Mouse (Mus musculus): Measurements from ENCODE around the gene Acap1. TPM values are rescaled to one million over a fixed set of nuclear protein-coding genes. Genes with fewer than 3 reads are reported as not detected.

The Acap1 gene
- polyA plus RNA-seq, 1 experiment from 2014 or later = 8.7 TPM

- Histone ChIP-seq H3K4me1 (replicated peaks; ENCODE audit: control insufficient read depth, insufficient read depth, low read length) (peaks cover 18% of the 10 kb centered on the region), H3K4me3 (ENCODE audit: low read depth, low read length) (no peak overlapping the region), H3K9ac (ENCODE audit: low read depth, low read length) (no peak overlapping the region), H3K4me2 (no peak overlapping the region), H3K27ac (ENCODE audit: low read depth, low read length) (no peak overlapping the region), H3K27me3 (replicated peaks; ENCODE audit: control insufficient read depth, insufficient read depth, low read length) (no peaks in the 10 kb centered on the region), H3K9me3 (ENCODE audit: control insufficient read depth, low read length) (no peaks in the 10 kb centered on the region), H3K36me3 (ENCODE audit: control insufficient read depth, insufficient read depth, low read length) (peaks cover 68% of the 10 kb centered on the region)
- DNase-seq (ENCODE audit: low spot score) = no peak
- ATAC-seq (replicated peaks; ENCODE audit: low FRiP score) = no peak
- 90% methylated on average over 6 of the region's 6 CpGs for WGBS
These were observed 16.4 kb upstream of the Acap1 start for GRCm38 (mm10) chr11:69911701-69912100.

- Histone ChIP-seq H3K4me2 (no peak overlapping the region), H3K9ac (ENCODE audit: low read depth, low read length) (no peak overlapping the region), H3K9me3 (ENCODE audit: control insufficient read depth, low read length) (no peaks in the 10 kb centered on the region), H3K36me3 (ENCODE audit: control insufficient read depth, insufficient read depth, low read length) (peaks cover 69% of the 10 kb centered on the region), H3K27me3 (replicated peaks; ENCODE audit: control insufficient read depth, insufficient read depth, low read length) (no peaks in the 10 kb centered on the region), H3K4me3 (ENCODE audit: low read depth, low read length) (no peak overlapping the region), H3K27ac (ENCODE audit: low read depth, low read length) (no peak overlapping the region), H3K4me1 (replicated peaks; ENCODE audit: control insufficient read depth, insufficient read depth, low read length) (peaks cover 13% of the 10 kb centered on the region)
- DNase-seq (ENCODE audit: low spot score) (no peak), ATAC-seq (replicated peaks; ENCODE audit: low FRiP score) (no peak)
- 89% methylated on average over 17 of the region's 17 CpGs for WGBS
These were observed 15.6 kb upstream of the Acap1 start for GRCm38 (mm10) chr11:69910781-69911560.

- Histone ChIP-seq H3K4me1 (replicated peaks; ENCODE audit: control insufficient read depth, insufficient read depth, low read length) (peaks cover 5% of the 10 kb centered on the region), H3K9ac (ENCODE audit: low read depth, low read length) (no peak overlapping the region), H3K36me3 (ENCODE audit: control insufficient read depth, insufficient read depth, low read length) (peaks cover 71% of the 10 kb centered on the region), H3K4me3 (ENCODE audit: low read depth, low read length) (no peak overlapping the region), H3K27me3 (replicated peaks; ENCODE audit: control insufficient read depth, insufficient read depth, low read length) (no peaks in the 10 kb centered on the region), H3K9me3 (ENCODE audit: control insufficient read depth, low read length) (no peaks in the 10 kb centered on the region), H3K4me2 (no peak overlapping the region), H3K27ac (ENCODE audit: low read depth, low read length) (no peak overlapping the region)
- WGBS = 94% methylated on average over 8 of the region's 8 CpGs
- ATAC-seq (replicated peaks; ENCODE audit: low FRiP score) (no peak), DNase-seq (ENCODE audit: low spot score) (no peak)
These were observed 14.8 kb upstream of the Acap1 start for GRCm38 (mm10) chr11:69910177-69910576.

- WGBS = 90% methylated on average over 5 of the region's 5 CpGs
- H3K27me3 ChIP-seq (replicated peaks; ENCODE audit: control insufficient read depth, insufficient read depth, low read length) = no peaks in the 10 kb centered on the region
- peaks cover 74% of the 10 kb centered on the region for H3K36me3 ChIP-seq (ENCODE audit: control insufficient read depth, insufficient read depth, low read length)
- no peak overlapping the region for H3K4me2 ChIP-seq
- ATAC-seq (replicated peaks; ENCODE audit: low FRiP score) = no peak
- no peak for DNase-seq (ENCODE audit: low spot score)
- H3K27ac ChIP-seq (ENCODE audit: low read depth, low read length) = no peak overlapping the region
- H3K9ac ChIP-seq (ENCODE audit: low read depth, low read length) = no peak overlapping the region
- H3K4me1 ChIP-seq (replicated peaks; ENCODE audit: control insufficient read depth, insufficient read depth, low read length) = no peaks in the 10 kb centered on the region
- H3K9me3 ChIP-seq (ENCODE audit: control insufficient read depth, low read length) = no peaks in the 10 kb centered on the region
- H3K4me3 ChIP-seq (ENCODE audit: low read depth, low read length) = no peak overlapping the region
These were observed 13.8 kb upstream of the Acap1 start for GRCm38 (mm10) chr11:69909174-69909573.

GRCm38 (mm10) chr11:69908645-69909044 lies 13.3 kb upstream of the Acap1 start:
- Histone ChIP-seq H3K9me3 (ENCODE audit: control insufficient read depth, low read length) (no peaks in the 10 kb centered on the region), H3K4me1 (replicated peaks; ENCODE audit: control insufficient read depth, insufficient read depth, low read length) (no peaks in the 10 kb centered on the region), H3K36me3 (ENCODE audit: control insufficient read depth, insufficient read depth, low read length) (peaks cover 79% of the 10 kb centered on the region), H3K4me3 (ENCODE audit: low read depth, low read length) (peak overlapping the region; percentile 6; the same call in 1 of the 2 replicates), H3K27ac (ENCODE audit: low read depth, low read length) (no peak overlapping the region), H3K9ac (ENCODE audit: low read depth, low read length) (no peak overlapping the region), H3K4me2 (no peak overlapping the region), H3K27me3 (replicated peaks; ENCODE audit: control insufficient read depth, insufficient read depth, low read length) (no peaks in the 10 kb centered on the region)
- WGBS = 95% methylated on average over 11 of the region's 11 CpGs
- no peak for DNase-seq (ENCODE audit: low spot score)
- no peak for ATAC-seq (replicated peaks; ENCODE audit: low FRiP score)

- Histone ChIP-seq H3K4me2 (no peak overlapping the region), H3K9me3 (ENCODE audit: control insufficient read depth, low read length) (no peaks in the 10 kb centered on the region), H3K27me3 (replicated peaks; ENCODE audit: control insufficient read depth, insufficient read depth, low read length) (no peaks in the 10 kb centered on the region), H3K4me1 (replicated peaks; ENCODE audit: control insufficient read depth, insufficient read depth, low read length) (peaks cover 16% of the 10 kb centered on the region), H3K4me3 (ENCODE audit: low read depth, low read length) (0 out of 2 replicates have a peak overlapping the region, but pooled peaks have one; percentile 3), H3K36me3 (ENCODE audit: control insufficient read depth, insufficient read depth, low read length) (peaks cover 57% of the 10 kb centered on the region), H3K9ac (ENCODE audit: low read depth, low read length) (no peak overlapping the region), H3K27ac (ENCODE audit: low read depth, low read length) (no peak overlapping the region)
- ATAC-seq (replicated peaks; ENCODE audit: low FRiP score) (no peak), DNase-seq (ENCODE audit: low spot score) (no peak)
- WGBS = 94% methylated on average over 9 of the region's 9 CpGs
These were observed 9.0 kb upstream of the Acap1 start for GRCm38 (mm10) chr11:69904311-69904710.

- peaks cover 21% of the 10 kb centered on the region for H3K4me1 ChIP-seq (replicated peaks; ENCODE audit: control insufficient read depth, insufficient read depth, low read length)
- H3K27me3 ChIP-seq (replicated peaks; ENCODE audit: control insufficient read depth, insufficient read depth, low read length) = no peaks in the 10 kb centered on the region
- H3K9me3 ChIP-seq (ENCODE audit: control insufficient read depth, low read length) = no peaks in the 10 kb centered on the region
- DNase-seq (ENCODE audit: low spot score) (no peak), ATAC-seq (replicated peaks; ENCODE audit: low FRiP score) (no peak)
- peak overlapping the region; percentile 85 for H3K4me3 ChIP-seq (ENCODE audit: low read depth, low read length)
- H3K27ac ChIP-seq (ENCODE audit: low read depth, low read length) = 0 out of 2 replicates have a peak overlapping the region, but pooled peaks have one; percentile 1
- H3K9ac ChIP-seq (ENCODE audit: low read depth, low read length) = peak overlapping the region; percentile 91
- H3K4me2 ChIP-seq = peak overlapping the region; percentile 94
- peaks cover 44% of the 10 kb centered on the region for H3K36me3 ChIP-seq (ENCODE audit: control insufficient read depth, insufficient read depth, low read length)
- WGBS = 84% methylated on average over 13 of the region's 13 CpGs
These were observed 7.6 kb upstream of the Acap1 start for GRCm38 (mm10) chr11:69902972-69903371.

- H3K4me2 ChIP-seq = peak overlapping the region; percentile 94
- H3K4me3 ChIP-seq (ENCODE audit: low read depth, low read length) = peak overlapping the region; percentile 85
- ATAC-seq (replicated peaks; ENCODE audit: low FRiP score) = no peak
- no peaks in the 10 kb centered on the region for H3K27me3 ChIP-seq (replicated peaks; ENCODE audit: control insufficient read depth, insufficient read depth, low read length)
- H3K4me1 ChIP-seq (replicated peaks; ENCODE audit: control insufficient read depth, insufficient read depth, low read length) = peaks cover 21% of the 10 kb centered on the region
- H3K9ac ChIP-seq (ENCODE audit: low read depth, low read length) = peak overlapping the region; percentile 91
- peak; percentile 52 for DNase-seq (ENCODE audit: low spot score)
- no peaks in the 10 kb centered on the region for H3K9me3 ChIP-seq (ENCODE audit: control insufficient read depth, low read length)
- WGBS = under 1% methylated on average over 39 of the region's 39 CpGs
- peaks cover 34% of the 10 kb centered on the region for H3K36me3 ChIP-seq (ENCODE audit: control insufficient read depth, insufficient read depth, low read length)
- peak overlapping the region; percentile 98 for H3K27ac ChIP-seq (ENCODE audit: low read depth, low read length)
These were observed 6.7 kb upstream of the Acap1 start for GRCm38 (mm10) chr11:69901993-69902392.

- DNase-seq (ENCODE audit: low spot score) = peak; percentile 90
- Histone ChIP-seq H3K4me2 (peak overlapping the region; percentile 94), H3K4me3 (ENCODE audit: low read depth, low read length) (peak overlapping the region; percentile 85), H3K27ac (ENCODE audit: low read depth, low read length) (peak overlapping the region; percentile 98), H3K9ac (ENCODE audit: low read depth, low read length) (peak overlapping the region; percentile 91), H3K27me3 (replicated peaks; ENCODE audit: control insufficient read depth, insufficient read depth, low read length) (no peaks in the 10 kb centered on the region), H3K9me3 (ENCODE audit: control insufficient read depth, low read length) (no peaks in the 10 kb centered on the region), H3K36me3 (ENCODE audit: control insufficient read depth, insufficient read depth, low read length) (peaks cover 28% of the 10 kb centered on the region), H3K4me1 (replicated peaks; ENCODE audit: control insufficient read depth, insufficient read depth, low read length) (peaks cover 21% of the 10 kb centered on the region)
- peak; percentile 80 for ATAC-seq (replicated peaks; ENCODE audit: low FRiP score)
- under 1% methylated on average over 39 of the region's 42 CpGs for WGBS
These were observed 6.1 kb upstream of the Acap1 start for GRCm38 (mm10) chr11:69901406-69901846.

All from liver, embryonic 11.5 days (tissue).